Mouse (Mus musculus): ENCODE measurements around the gene Tmem245. TPM values are rescaled to one million over a fixed set of nuclear protein-coding genes. Genes with fewer than 3 reads are reported as not detected.

Tmem245 gene
- polyA plus RNA-seq, 1 experiment from 2014 or later = 6.1 TPM

GRCm38 (mm10) chr4:56915732-56916325 is 31.4 kb downstream of the Tmem245 start:
- Histone ChIP-seq H3K36me3 (peaks cover 73% of the 10 kb centered on the region), H3K9ac (no peak overlapping the region), H3K9me3 (replicated peaks) (no peaks in the 10 kb centered on the region), H3K4me2 (no peak overlapping the region), H3K27me3 (replicated peaks) (no peaks in the 10 kb centered on the region), H3K4me3 (no peak overlapping the region), H3K27ac (no peak overlapping the region), H3K4me1 (no peaks in the 10 kb centered on the region)
- no peak for ATAC-seq
- 85% methylated on average over 15 of the region's 15 CpGs for WGBS (ENCODE audit: insufficient replicate concordance)

DNA sequence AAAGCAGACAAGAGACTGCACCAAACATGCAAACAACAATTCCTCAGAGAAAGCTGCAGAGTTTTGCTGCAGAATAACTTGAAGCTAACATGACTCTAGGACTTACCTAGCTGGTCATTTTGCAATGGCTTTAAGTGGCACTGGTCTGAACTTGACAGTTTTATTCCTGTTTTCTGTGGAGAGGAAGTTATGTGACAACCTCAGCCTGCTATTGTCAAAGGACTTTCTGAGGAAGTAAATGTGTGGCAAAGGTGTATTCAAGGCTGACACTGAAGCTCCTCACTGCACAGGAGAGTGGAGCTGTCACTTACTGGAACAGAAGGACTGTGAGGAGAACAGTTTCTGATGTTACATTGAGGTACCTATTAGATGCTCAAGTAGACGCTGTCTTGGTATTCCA is 32.5 kb downstream of the Tmem245 start:
- H3K27ac ChIP-seq = no peak overlapping the region
- no peaks in the 10 kb centered on the region for H3K27me3 ChIP-seq (replicated peaks)
- H3K9ac ChIP-seq = no peak overlapping the region
- WGBS (ENCODE audit: insufficient replicate concordance) = 67% methylated on average over 1 of the region's 1 CpGs
- no peaks in the 10 kb centered on the region for H3K9me3 ChIP-seq (replicated peaks)
- H3K36me3 ChIP-seq = peaks cover 75% of the 10 kb centered on the region
- no peak overlapping the region for H3K4me2 ChIP-seq
- no peak for ATAC-seq
- H3K4me3 ChIP-seq = no peak overlapping the region
- H3K4me1 ChIP-seq = no peaks in the 10 kb centered on the region

GRCm38 (mm10) chr4:56914338-56914737 is 32.9 kb downstream of the Tmem245 start:
- Histone ChIP-seq H3K27me3 (replicated peaks) (no peaks in the 10 kb centered on the region), H3K4me3 (no peak overlapping the region), H3K9ac (no peak overlapping the region), H3K27ac (no peak overlapping the region), H3K9me3 (replicated peaks) (no peaks in the 10 kb centered on the region), H3K4me2 (no peak overlapping the region), H3K4me1 (no peaks in the 10 kb centered on the region), H3K36me3 (peaks cover 79% of the 10 kb centered on the region)
- WGBS (ENCODE audit: insufficient replicate concordance) = 85% methylated on average over 6 of the region's 6 CpGs
- no peak for ATAC-seq

GRCm38 (mm10) chr4:56912382-56913001 is 34.7 kb downstream of the Tmem245 start:
- Histone ChIP-seq H3K9me3 (replicated peaks) (no peaks in the 10 kb centered on the region), H3K4me3 (no peak overlapping the region), H3K4me1 (no peaks in the 10 kb centered on the region), H3K4me2 (no peak overlapping the region), H3K27me3 (replicated peaks) (no peaks in the 10 kb centered on the region), H3K36me3 (peaks cover 85% of the 10 kb centered on the region), H3K9ac (no peak overlapping the region), H3K27ac (no peak overlapping the region)
- WGBS (ENCODE audit: insufficient replicate concordance) = 91% methylated on average over 7 of the region's 7 CpGs
- no peak for ATAC-seq

DNA sequence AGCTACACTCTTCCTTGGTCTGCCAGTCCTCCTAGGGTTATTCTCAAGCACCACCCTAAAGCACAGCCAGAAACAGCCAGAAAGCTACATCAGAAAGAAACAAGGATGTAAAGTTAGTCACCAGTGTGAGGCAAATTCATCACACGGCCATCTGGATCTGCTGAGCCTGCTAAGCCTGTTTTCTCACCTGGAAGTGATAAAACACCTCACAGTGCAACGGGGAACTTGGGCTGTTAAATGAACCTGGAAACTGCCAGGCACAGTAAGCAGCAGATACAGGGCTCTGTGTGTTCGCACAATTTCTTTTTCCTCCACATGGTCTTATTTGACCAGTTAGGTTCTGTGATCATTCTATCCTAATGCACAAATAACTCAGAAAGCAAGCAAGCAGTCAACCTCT is 37.7 kb downstream of the Tmem245 start:
- Histone ChIP-seq H3K9me3 (replicated peaks) (no peaks in the 10 kb centered on the region), H3K27me3 (replicated peaks) (no peaks in the 10 kb centered on the region), H3K4me3 (no peak overlapping the region), H3K36me3 (peaks cover 82% of the 10 kb centered on the region), H3K9ac (no peak overlapping the region), H3K4me1 (no peaks in the 10 kb centered on the region), H3K27ac (no peak overlapping the region), H3K4me2 (no peak overlapping the region)
- ATAC-seq = no peak
- WGBS (ENCODE audit: insufficient replicate concordance) = 78% methylated on average over 3 of the region's 3 CpGs

- peaks cover 82% of the 10 kb centered on the region for H3K36me3 ChIP-seq
These were observed 39.6 kb downstream of the Tmem245 start for GRCm38 (mm10) chr4:56907671-56908070.

DNA sequence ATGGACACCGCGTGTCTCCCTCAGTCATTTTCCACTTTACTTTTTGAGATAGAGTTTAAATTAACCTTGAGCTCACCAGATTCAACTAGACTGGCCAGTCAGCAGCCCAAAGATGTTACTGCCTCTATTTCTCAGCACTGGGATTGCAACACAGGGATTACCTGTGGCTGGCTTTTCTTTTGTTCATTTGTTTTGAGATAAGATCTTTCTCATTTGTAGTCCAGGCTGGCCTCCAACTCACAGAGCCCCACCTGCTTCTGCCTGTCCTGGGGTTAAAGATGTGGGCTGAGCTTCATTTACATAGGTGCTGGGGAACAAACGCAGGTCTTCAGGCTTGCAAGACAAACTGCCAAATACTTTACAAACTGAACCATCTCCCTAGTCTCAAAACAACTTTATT is 40.3 kb downstream of the Tmem245 start:
- Histone ChIP-seq H3K9me3 (replicated peaks) (no peaks in the 10 kb centered on the region), H3K27ac (no peak overlapping the region), H3K4me3 (no peak overlapping the region), H3K36me3 (peaks cover 86% of the 10 kb centered on the region), H3K9ac (no peak overlapping the region), H3K4me2 (no peak overlapping the region), H3K27me3 (replicated peaks) (no peaks in the 10 kb centered on the region), H3K4me1 (no peaks in the 10 kb centered on the region)
- no peak for ATAC-seq
- 84% methylated on average over 3 of the region's 3 CpGs for WGBS (ENCODE audit: insufficient replicate concordance)

More at GRCm38 (mm10) chr4:56907671-56908070, 39.6 kb downstream of the Tmem245 start:
- no peak overlapping the region for H3K4me3 ChIP-seq
- ATAC-seq = no peak
- 85% methylated on average over 5 of the region's 5 CpGs for WGBS (ENCODE audit: insufficient replicate concordance)
- H3K9me3 ChIP-seq (replicated peaks) = no peaks in the 10 kb centered on the region
- H3K4me1 ChIP-seq = no peaks in the 10 kb centered on the region
- H3K9ac ChIP-seq = no peak overlapping the region
- no peaks in the 10 kb centered on the region for H3K27me3 ChIP-seq (replicated peaks)
- no peak overlapping the region for H3K4me2 ChIP-seq
- H3K27ac ChIP-seq = no peak overlapping the region

- peaks cover 81% of the 10 kb centered on the region for H3K36me3 ChIP-seq
- no peaks in the 10 kb centered on the region for H3K27me3 ChIP-seq (replicated peaks)
- H3K4me2 ChIP-seq = no peak overlapping the region
- no peak overlapping the region for H3K4me3 ChIP-seq
- no peak overlapping the region for H3K27ac ChIP-seq
- ATAC-seq = no peak
- H3K4me1 ChIP-seq = no peaks in the 10 kb centered on the region
- no peaks in the 10 kb centered on the region for H3K9me3 ChIP-seq (replicated peaks)
- 81% methylated on average over 5 of the region's 5 CpGs for WGBS (ENCODE audit: insufficient replicate concordance)
- no peak overlapping the region for H3K9ac ChIP-seq
These were observed 41.7 kb downstream of the Tmem245 start for GRCm38 (mm10) chr4:56905507-56905906.

DNA sequence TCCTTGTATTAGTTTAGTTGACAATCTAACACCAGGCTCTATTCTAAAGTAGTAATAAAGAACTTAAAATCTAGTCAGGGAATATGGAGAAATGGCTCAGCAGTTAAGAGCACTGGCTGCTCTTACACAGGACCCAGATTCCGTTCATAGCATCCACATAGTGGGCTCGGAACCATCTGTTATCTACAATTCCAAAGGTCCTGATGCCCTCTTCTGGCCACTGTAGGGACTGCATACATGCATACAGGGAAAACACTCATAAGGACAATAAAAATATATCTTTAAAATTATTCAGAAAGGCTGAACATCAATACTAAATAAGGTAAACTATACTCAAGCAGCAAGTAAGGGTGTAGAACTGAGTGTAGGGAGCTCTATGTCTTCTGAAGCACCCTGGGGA is 45.6 kb downstream of the Tmem245 start:
- Histone ChIP-seq H3K4me2 (no peak overlapping the region), H3K9ac (no peak overlapping the region), H3K4me1 (no peaks in the 10 kb centered on the region), H3K36me3 (peaks cover 84% of the 10 kb centered on the region), H3K27ac (no peak overlapping the region), H3K4me3 (no peak overlapping the region), H3K9me3 (replicated peaks) (no peaks in the 10 kb centered on the region), H3K27me3 (replicated peaks) (no peaks in the 10 kb centered on the region)
- ATAC-seq = no peak
- WGBS (ENCODE audit: insufficient replicate concordance) = 83% methylated on average over 2 of the region's 2 CpGs

GRCm38 (mm10) chr4:56899216-56899615 is 48.0 kb downstream of the Tmem245 start:
- Histone ChIP-seq H3K36me3 (peaks cover 77% of the 10 kb centered on the region), H3K4me3 (no peak overlapping the region)
- WGBS (ENCODE audit: insufficient replicate concordance) = 82% methylated on average over 8 of the region's 8 CpGs

DNA sequence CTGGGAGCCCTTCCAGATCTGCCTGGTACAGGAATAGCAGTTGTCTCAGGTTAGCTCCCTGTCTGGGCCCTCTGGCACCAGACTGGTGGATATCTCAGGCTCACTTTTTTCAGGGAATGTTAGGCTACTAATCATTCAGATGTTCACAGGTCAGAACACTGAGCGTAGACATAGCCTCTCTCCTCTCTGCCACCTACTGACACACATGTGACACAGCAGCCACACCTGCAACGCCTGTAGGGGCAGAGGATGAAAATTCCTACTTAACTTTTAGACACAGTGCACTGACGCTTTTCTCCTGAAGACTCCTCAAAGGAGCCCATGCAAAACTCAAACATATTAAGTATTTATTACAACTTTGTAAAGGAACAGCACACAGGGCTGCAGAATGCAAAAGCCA is 49.7 kb downstream of the Tmem245 start:
- no peaks in the 10 kb centered on the region for H3K9me3 ChIP-seq (replicated peaks)
- peaks cover 65% of the 10 kb centered on the region for H3K36me3 ChIP-seq
- ATAC-seq = no peak
- H3K27ac ChIP-seq = no peak overlapping the region
- H3K4me1 ChIP-seq = peaks cover 9% of the 10 kb centered on the region
- H3K9ac ChIP-seq = no peak overlapping the region
- no peak overlapping the region for H3K4me3 ChIP-seq
- 73% methylated on average over 3 of the region's 3 CpGs for WGBS (ENCODE audit: insufficient replicate concordance)
- no peaks in the 10 kb centered on the region for H3K27me3 ChIP-seq (replicated peaks)
- H3K4me2 ChIP-seq = no peak overlapping the region

More at GRCm38 (mm10) chr4:56899216-56899615, 48.0 kb downstream of the Tmem245 start:
- H3K4me2 ChIP-seq = no peak overlapping the region
- no peaks in the 10 kb centered on the region for H3K27me3 ChIP-seq (replicated peaks)
- H3K4me1 ChIP-seq = no peaks in the 10 kb centered on the region
- no peak overlapping the region for H3K9ac ChIP-seq
- no peak for ATAC-seq
- H3K27ac ChIP-seq = no peak overlapping the region
- H3K9me3 ChIP-seq (replicated peaks) = no peaks in the 10 kb centered on the region

DNA sequence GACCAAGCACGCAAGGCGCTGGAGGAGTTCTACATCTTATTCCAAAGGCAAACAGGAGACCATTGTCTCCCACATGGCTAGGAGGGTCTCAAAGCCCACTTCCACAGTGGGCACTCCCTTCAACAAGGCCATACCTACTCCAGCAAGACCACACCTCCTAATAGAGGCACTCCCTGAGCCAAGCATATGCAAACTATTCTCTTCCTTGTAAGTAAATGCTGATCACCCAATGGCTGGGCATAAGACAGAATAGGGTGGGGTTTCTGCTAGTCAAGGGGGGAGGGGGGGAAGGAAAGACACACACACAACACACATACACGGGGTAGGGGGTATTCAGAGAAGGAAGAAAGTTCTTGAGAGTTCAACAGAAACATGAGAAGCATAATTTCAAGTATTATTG is 53.0 kb downstream of the Tmem245 start:
- no peak overlapping the region for H3K27ac ChIP-seq
- no peak overlapping the region for H3K4me2 ChIP-seq
- no peaks in the 10 kb centered on the region for H3K27me3 ChIP-seq (replicated peaks)
- WGBS (ENCODE audit: insufficient replicate concordance) = 76% methylated on average over 3 of the region's 3 CpGs
- ATAC-seq = no peak
- H3K9ac ChIP-seq = no peak overlapping the region
- no peaks in the 10 kb centered on the region for H3K9me3 ChIP-seq (replicated peaks)
- H3K4me1 ChIP-seq = peaks cover 14% of the 10 kb centered on the region
- no peak overlapping the region for H3K4me3 ChIP-seq
- peaks cover 65% of the 10 kb centered on the region for H3K36me3 ChIP-seq
